Comparison of ENCODE assay signal across 8 mouse cellular contexts in genomic region chr6:83439119-83439767, GRCm38 (mm10). TPM values are rescaled to one million over a fixed set of nuclear protein-coding genes. Genes with fewer than 3 reads are reported as not detected.
A peak's percentile ranks its signal among the peaks of the same experiment; 100 is the strongest.
DNase-seq lines count a peak whose midpoint lies in the region; ATAC-seq and TF ChIP-seq lines count a peak whose summit lies in the region.

No protein-coding gene starts in this region.

- H3K36me3 ChIP-seq in lung, postnatal 0 days (ENCODE audit: insufficient read depth, low read length): no peaks in the 10 kb centered on the region
- peaks cover 23% of the 10 kb centered on the region; the same call in 1 of the 2 replicates for H3K36me3 ChIP-seq in stomach, embryonic 14.5 days (ENCODE audit: control insufficient read depth, insufficient read depth, low read length)

- peaks cover 34% of the 10 kb centered on the region for H3K4me1 ChIP-seq in lung, postnatal 0 days (ENCODE audit: insufficient read depth, low read depth, low read length)
- peaks cover 66% of the 10 kb centered on the region for H3K4me1 ChIP-seq in stomach, embryonic 14.5 days (ENCODE audit: control insufficient read depth, insufficient read depth, low read length)

- no peak for TF ChIP-seq CTCF in lung, postnatal 0 days (IDR thresholded peaks at IDR 0.05)

- TF ChIP-seq EP300 in lung, postnatal 0 days (IDR thresholded peaks at IDR 0.05): no peak

- no peak for ATAC-seq in lung, postnatal 0 days
- no peak for ATAC-seq in stomach, embryonic 14.5 days (ENCODE audit: insufficient number of reproducible peaks, insufficient read depth, low FRiP score, low read depth)
- no peak for ATAC-seq in granulocyte monocyte progenitor cell, adult 5-6 weeks (replicated peaks; ENCODE audit: poor library complexity, severe bottlenecking)

- intact Hi-C loops in left cerebral cortex, postnatal 36 days (cut with DNase I): no loop called here

- H3K27ac ChIP-seq in lung, postnatal 0 days (ENCODE audit: low read length): peak overlapping the region; percentile 20; the same call in 1 of the 2 replicates
- H3K27ac ChIP-seq in stomach, embryonic 14.5 days (ENCODE audit: low read length): no peak overlapping the region

- H3K9ac ChIP-seq in lung, postnatal 0 days (replicated peaks; ENCODE audit: low read depth): no peak overlapping the region
- H3K9ac ChIP-seq in stomach, embryonic 14.5 days (replicated peaks; ENCODE audit: low read depth, low read length): no peak overlapping the region

- H3K4me3 ChIP-seq in lung, postnatal 0 days (ENCODE audit: low read depth, low read length): no peak overlapping the region
- no peak overlapping the region for H3K4me3 ChIP-seq in stomach, embryonic 14.5 days (ENCODE audit: low read depth, low read length)

- DNase-seq in cerebellum, adult 11 months: peak; percentile 35
- DNase-seq in cerebellum, postnatal 4 days (ENCODE audit: low spot score in 2 of 2): no peak
- DNase-seq in lung, postnatal 0 days (ENCODE audit: low spot score): no peak
- no peak for DNase-seq in lung, postnatal 36 days
- DNase-seq in left cerebral cortex, postnatal 36 days (ENCODE audit: low spot score in 2 of 2): peak; percentile 46 to 76
- DNase-seq in yolk sac, embryonic 10.5 days (ENCODE audit: low spot score): no peak

- 78% methylated on average over 13 of the region's 13 CpGs for WGBS in lung, postnatal 0 days
- WGBS in stomach, embryonic 14.5 days: 80% methylated on average over 13 of the region's 13 CpGs

- no peaks in the 10 kb centered on the region for H3K27me3 ChIP-seq in lung, postnatal 0 days (replicated peaks; ENCODE audit: insufficient read depth, low read length)
- no peaks in the 10 kb centered on the region for H3K27me3 ChIP-seq in stomach, embryonic 14.5 days (ENCODE audit: control insufficient read depth, insufficient read depth, low read length)

- no peaks in the 10 kb centered on the region for H3K9me3 ChIP-seq in lung, postnatal 0 days (ENCODE audit: low read length)
- no peaks in the 10 kb centered on the region for H3K9me3 ChIP-seq in stomach, embryonic 14.5 days (ENCODE audit: control insufficient read depth, low read depth, low read length)

- H3K4me2 ChIP-seq in lung, postnatal 0 days (replicated peaks; ENCODE audit: low read depth, low read length): peak overlapping the region; percentile 77
- peak overlapping the region; percentile 80; the same call in 1 of the 2 replicates for H3K4me2 ChIP-seq in stomach, embryonic 14.5 days (replicated peaks; ENCODE audit: low read depth, low read length)

RNA-seq across cellular contexts. Expression of gene Tet3, which starts 19.6 kb away (rescaled TPM):
- 30.0 and 30.5 TPM in 2 replicates for polyA plus RNA-seq in lung, postnatal 0 days (2015; fragmentation: Nextera tagmentation; extraction: Ambion mirVana)
- 10 to 100 TPM; 63.7 to 77.2 TPM for total RNA-seq in left cerebral cortex, postnatal 36 days (2021)
- polyA plus RNA-seq in stomach, embryonic 14.5 days (2014; fragmentation: Nextera tagmentation; extraction: Ambion mirVana): 43.7 and 49.2 TPM in 2 replicates
- total RNA-seq in granulocyte monocyte progenitor cell, adult 5-6 weeks (2014; fragmentation: Nextera tagmentation): 35.6 and 46.9 TPM in 2 replicates
- total RNA-seq in granulocyte monocyte progenitor cell, adult 5-6 weeks (2017): 13.4 and 17.5 TPM in 2 replicates

Comparison
In these comparisons a context has a peak if more than half of its experiments do, and no peak if none do; other contexts are left out.
1. DNase-seq: peak in cerebellum, adult 11 months (single experiment) and left cerebral cortex, postnatal 36 days (2 of 2); none in cerebellum, postnatal 4 days (0 of 2), lung, postnatal 0 days (single experiment), lung, postnatal 36 days (single experiment) and yolk sac, embryonic 10.5 days (single experiment).